Mouse (Mus musculus): ENCODE data around the gene Ccnc. TPM values are rescaled to one million over a fixed set of nuclear protein-coding genes. Genes with fewer than 3 reads are reported as not detected.

Ccnc gene
- 20.4 to 31.6 TPM (median 26.2 TPM) in 4 replicates for total RNA-seq (2023)

GRCm38 (mm10) chr4:21727615-21728165 lies at the start of gene Ccnc:
Ccnc (plus strand) TSS chr4:21727701.

GRCm38 (mm10) chr4:21685595-21686091 lies 41.9 kb upstream of the Ccnc start, which contains the start of gene Prdm13:
Prdm13 (minus strand) TSS chr4:21685963.

GRCm38 (mm10) chr4:21766863-21767304 lies 39.4 kb downstream of the Ccnc start, which contains the start of the genes Usp45 and Tstd3:
Usp45 (plus strand) TSS chr4:21767156.
Tstd3 (minus strand) TSS chr4:21767212.

Other genes with a start within 250 kb of the Ccnc start
- not detected in 4 replicates for gene Prdm13, start 41.7 kb upstream of the Ccnc start, total RNA-seq (2023)
- gene Usp45, start 39.5 kb downstream of the Ccnc start, total RNA-seq (2023), result 17.4 to 24.1 TPM (median 20.7 TPM) in 4 replicates
- 3.9 to 5.3 TPM (median 5.1 TPM) in 4 replicates for gene Tstd3, start 39.5 kb downstream of the Ccnc start, total RNA-seq (2023)
- gene Pnisr, start 119.9 kb downstream of the Ccnc start, total RNA-seq (2023), result 255 to 286 TPM (median 261 TPM) in 4 replicates
- gene Coq3, start 152.0 kb downstream of the Ccnc start, total RNA-seq (2023), result 1.8 to 3.3 TPM (median 2.8 TPM) in 4 replicates
- not detected in 4 replicates for gene Faxc, start 203.6 kb downstream of the Ccnc start, total RNA-seq (2023)

Measured in B cell, adult 62 days (primary cell).